Mouse (Mus musculus) left cerebral cortex, adult 2 months (tissue): ENCODE data around the gene Ccdc50. TPM values are rescaled to one million over a fixed set of nuclear protein-coding genes. Genes with fewer than 3 reads are reported as not detected.

Experiments
- DNase-seq, 2 experiments: peaks; one replicate each; pipeline ENCODE4 v3.0.0; 2021 to 2022; ENCODE audit warnings: low spot score in 2 of 2, mixed read lengths in 1 of 2; ENCODE audit errors: extremely low spot score in 1 of 2
- H3K27ac ChIP-seq: fragments of 200-600 bp; 2 replicates; pipeline ENCODE4 v1.8.1; 2022
- H3K4me3 ChIP-seq: fragments of 200-600 bp; 2 replicates; pipeline ENCODE4 v1.8.1; 2022
- CTCF ChIP-seq: fragments of 200-600 bp; IDR thresholded peaks from 2 replicates; pipeline ENCODE4 v1.8.1; 2022; ENCODE audit warnings: antibody characterized with exemption, mild to moderate bottlenecking, moderate library complexity
- intact Hi-C: fragments of 180-260 bp; cut with DNase I; formaldehyde crosslinking; loops from one replicate; pipeline ENCODE4 v1.15.1; 2025
- long read RNA-seq, 2 experiments: library from polyadenylated mRNA; stranded (forward); transcript quantifications; one replicate each; pipeline ENCODE4 v2.0.0; 2021; ENCODE audit warnings: borderline mapping rate in 2 of 2
- total RNA-seq, 2 experiments: library from RNA; stranded (reverse); gene quantifications; 2 replicates each; pipeline ENCODE4 v1.2.3; 2021

The Ccdc50 gene
- total RNA-seq: 10 to 100 TPM; 56.5 to 57.4 TPM
- long read RNA-seq, experiment 1, full-length matches to known transcripts: 28 of 38 reads
- long read RNA-seq, experiment 1, partial matches to known transcripts: 2 of 38 reads
- long read RNA-seq, experiment 1, other reads (novel, unspliced or antisense): 8 of 38 reads
- long read RNA-seq, experiment 2, full-length matches to known transcripts: 18 of 29 reads
- long read RNA-seq, experiment 2, partial matches to known transcripts: 2 of 29 reads
- long read RNA-seq, experiment 2, other reads (novel, unspliced or antisense): 9 of 29 reads

- peak within 1 kb of the TSS; percentile 97 for H3K27ac ChIP-seq
- H3K4me3 ChIP-seq: peak within 1 kb of the TSS; percentile 71
- peak; percentile 77 to 82 for DNase-seq
- no peak for TF ChIP-seq CTCF
- intact Hi-C loops: no loop called here
These were observed at the start of gene Ccdc50 for GRCm38 (mm10) chr16:27388761-27389451. Ccdc50 (plus strand) TSS chr16:27388869.

DNA sequence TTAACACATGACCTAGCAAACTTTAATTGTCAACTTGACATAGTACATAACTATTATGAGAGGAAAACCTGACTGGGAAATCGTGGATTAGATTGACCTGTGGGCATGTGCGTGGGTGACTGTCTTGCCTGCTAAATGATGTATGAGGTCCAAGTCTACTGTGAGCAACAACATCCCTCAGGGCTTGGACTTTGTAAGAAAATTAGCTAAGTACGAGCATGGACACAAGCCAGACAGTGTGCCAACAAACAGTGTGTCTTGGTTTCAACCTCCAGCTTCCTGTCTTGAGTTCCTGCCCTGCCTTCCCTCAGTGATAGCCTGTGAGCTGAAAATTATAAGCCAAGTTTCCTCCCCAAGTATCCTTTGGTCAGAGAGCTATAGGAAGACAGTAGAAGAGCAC, 41.1 kb upstream of the Ccdc50 start:
- Histone ChIP-seq H3K27ac (no peak overlapping the region), H3K4me3 (no peak overlapping the region)
- DNase-seq: no peak
- intact Hi-C loops: no loop called here
- TF ChIP-seq CTCF: no peak

DNA sequence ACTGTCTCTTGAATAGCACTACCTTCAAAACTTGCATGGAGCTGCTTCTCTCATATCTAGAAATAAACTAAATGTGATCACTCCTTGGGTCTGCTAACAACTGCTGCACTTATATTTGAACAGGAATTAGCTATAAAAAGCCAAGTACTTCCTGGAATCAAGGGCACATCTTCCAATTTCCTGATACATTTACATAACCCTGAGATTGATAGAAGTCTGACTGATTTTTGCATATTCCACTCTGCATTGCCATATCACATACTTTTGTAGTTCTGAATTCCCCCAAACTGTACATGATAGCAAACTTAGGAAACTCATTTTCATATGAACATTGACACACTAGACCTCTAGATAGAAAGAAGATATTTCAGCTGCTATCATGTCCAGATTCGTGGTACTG, 40.3 kb upstream of the Ccdc50 start:
- DNase-seq: no peak
- H3K4me3 ChIP-seq: no peak overlapping the region
- no peak overlapping the region for H3K27ac ChIP-seq
- intact Hi-C loops: no loop called here
- no peak for TF ChIP-seq CTCF

DNA sequence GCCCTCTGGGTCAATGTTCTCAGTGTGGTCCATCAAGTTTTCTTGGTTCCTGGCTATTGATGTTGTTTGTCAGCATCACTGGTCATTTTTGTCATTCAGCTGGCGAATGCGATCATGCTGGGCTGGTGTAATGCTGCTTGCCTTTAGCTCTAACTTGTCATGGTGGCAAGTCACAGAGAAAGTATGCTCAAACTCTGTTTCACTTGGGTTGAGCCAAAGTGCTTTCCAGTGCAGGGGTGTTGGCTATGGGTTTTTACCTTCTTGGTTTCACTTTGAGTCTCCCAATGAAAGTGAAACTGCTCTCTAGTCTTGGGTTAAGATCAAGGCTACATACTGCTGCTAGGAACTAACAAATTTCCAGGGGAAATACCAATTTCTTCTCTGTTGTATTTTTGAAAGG, 39.4 kb upstream of the Ccdc50 start:
- Histone ChIP-seq H3K4me3 (no peak overlapping the region), H3K27ac (no peak overlapping the region)
- intact Hi-C loops: no loop called here
- DNase-seq: no peak
- no peak for TF ChIP-seq CTCF

DNA sequence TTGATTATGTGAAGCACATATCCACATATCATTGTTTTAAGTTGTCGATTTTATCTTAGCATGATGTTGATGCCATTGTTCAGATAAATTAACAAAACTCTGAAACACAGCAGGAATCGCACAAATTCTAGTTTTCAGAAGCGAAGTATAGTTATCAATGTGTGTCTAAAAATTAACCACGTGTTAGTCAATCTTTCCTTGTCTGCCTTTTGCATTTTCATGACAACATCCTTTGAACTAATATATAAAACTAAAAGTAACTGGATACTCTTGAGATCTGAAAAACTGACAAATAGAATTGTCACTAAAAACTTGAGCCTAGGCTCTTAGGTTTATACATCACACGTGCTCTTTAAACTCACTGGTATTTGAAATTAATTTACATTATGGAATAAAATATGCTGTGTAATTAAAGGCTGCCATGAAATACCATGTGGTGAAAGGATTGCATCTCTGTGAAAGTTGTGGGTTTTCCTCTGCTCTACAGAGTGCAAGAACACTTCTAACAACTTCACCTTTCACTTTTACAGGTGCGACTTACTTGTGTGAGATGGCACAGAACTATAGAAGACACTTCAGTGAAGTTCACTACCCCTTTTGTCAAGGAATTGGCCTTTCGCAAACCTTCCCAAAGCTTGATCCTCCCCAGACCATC, 38.7 kb upstream of the Ccdc50 start:
- H3K27ac ChIP-seq: no peak overlapping the region
- H3K4me3 ChIP-seq: no peak overlapping the region
- intact Hi-C loops: no loop called here
- DNase-seq: no peak
- no peak for TF ChIP-seq CTCF

DNA sequence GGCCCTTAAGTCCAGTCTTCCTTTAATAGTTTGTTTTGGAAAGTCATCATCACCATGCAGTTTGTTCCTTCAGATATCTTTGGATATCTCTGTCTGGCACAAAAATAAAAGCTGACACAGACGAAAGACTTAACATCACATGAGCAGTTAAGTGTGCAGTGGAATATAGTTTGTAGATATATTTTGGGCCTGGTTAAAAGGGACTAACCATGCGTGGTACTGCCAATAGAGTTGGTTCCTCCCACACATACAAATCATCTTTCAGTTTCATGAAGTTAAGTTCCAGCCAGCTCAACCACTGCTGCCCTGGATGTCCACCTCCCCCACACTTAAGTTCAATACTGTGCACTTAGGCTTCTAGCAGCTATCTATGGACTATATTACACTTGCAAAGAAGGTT, 34.2 kb upstream of the Ccdc50 start:
- intact Hi-C loops: no loop called here
- no peak overlapping the region for H3K27ac ChIP-seq
- no peak for DNase-seq

DNA sequence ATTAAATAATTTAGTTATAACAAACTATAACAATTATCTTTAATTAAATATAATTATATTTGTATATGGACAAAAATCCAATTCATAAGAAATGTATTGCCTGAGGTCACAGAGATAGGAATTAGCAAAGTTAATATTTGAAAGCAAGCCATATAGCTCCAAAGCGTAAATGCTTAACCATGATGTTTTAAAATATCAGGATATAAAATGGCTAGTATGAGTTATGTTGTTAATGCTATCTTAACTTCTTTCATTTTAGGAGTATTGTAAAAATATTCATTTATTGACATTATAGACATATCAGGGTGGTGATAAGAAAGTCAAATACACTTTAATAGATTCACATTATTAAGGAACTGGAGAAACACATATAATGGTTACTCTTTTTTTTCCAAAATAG, 28.6 kb upstream of the Ccdc50 start:
- TF ChIP-seq CTCF: no peak
- intact Hi-C loops: no loop called here
- H3K27ac ChIP-seq: no peak overlapping the region

More for the DNA sequence above, 34.2 kb upstream of the Ccdc50 start:
- TF ChIP-seq CTCF: no peak
- no peak overlapping the region for H3K4me3 ChIP-seq

DNA sequence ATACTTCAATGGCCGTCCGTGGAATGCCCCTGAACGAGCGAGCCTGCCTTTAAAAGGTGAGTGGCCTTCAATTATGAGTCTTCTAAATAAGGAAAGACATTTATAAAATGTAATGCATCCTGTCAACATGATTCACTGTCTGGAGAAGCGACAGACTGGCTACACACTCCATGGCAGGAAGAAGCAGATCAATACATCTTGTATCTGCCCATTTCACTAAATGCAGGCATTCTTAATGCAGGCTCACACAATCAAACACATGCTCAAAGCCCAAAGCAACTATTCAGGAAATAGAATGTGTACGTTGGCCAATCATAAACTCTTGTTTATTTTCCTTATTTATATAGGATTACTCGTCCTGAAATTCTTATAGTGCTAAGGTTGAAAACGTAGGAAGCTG, 18.5 kb upstream of the Ccdc50 start, which contains the start of gene Uts2b:
Gene Uts2b (minus strand): TSS at position 49 of the 400 bp plus-strand sequence.
- Histone ChIP-seq H3K27ac (no peak within 1 kb of the TSS), H3K4me3 (no peak within 1 kb of the TSS)
- intact Hi-C loops: no loop called here
- no peak for DNase-seq
- TF ChIP-seq CTCF: no peak

More for the DNA sequence above, 28.6 kb upstream of the Ccdc50 start:
- H3K4me3 ChIP-seq: no peak overlapping the region
- no peak for DNase-seq

DNA sequence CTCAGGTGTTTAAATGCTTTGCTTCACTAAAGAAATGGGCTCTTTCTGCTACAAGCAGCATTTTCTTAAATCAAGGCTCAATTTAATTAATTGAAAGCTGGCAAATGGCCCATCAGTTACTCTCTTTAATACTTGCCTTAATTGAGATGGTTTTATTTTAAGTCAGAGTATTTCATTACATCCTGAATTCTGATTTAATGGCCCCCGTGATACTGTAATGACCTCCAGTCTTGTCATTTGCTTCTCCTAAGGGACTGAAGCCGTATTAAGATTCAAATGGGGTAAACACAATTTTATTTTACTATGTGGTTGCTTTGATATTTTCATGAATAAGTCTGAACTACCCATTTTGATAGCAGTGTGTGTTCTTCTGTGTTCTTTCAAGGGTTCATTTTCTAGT, 18.0 kb upstream of the Ccdc50 start:
- DNase-seq: no peak
- TF ChIP-seq CTCF: no peak
- Histone ChIP-seq H3K4me3 (no peak overlapping the region), H3K27ac (no peak overlapping the region)
- intact Hi-C loops: no loop called here

GRCm38 (mm10) chr16:27374139-27374538, 14.5 kb upstream of the Ccdc50 start:
- intact Hi-C loops: no loop called here
- Histone ChIP-seq H3K27ac (no peak overlapping the region), H3K4me3 (no peak overlapping the region)
- no peak for DNase-seq
- TF ChIP-seq CTCF: no peak

GRCm38 (mm10) chr16:27375318-27375717, 13.4 kb upstream of the Ccdc50 start:
- intact Hi-C loops: no loop called here
- Histone ChIP-seq H3K4me3 (no peak overlapping the region), H3K27ac (no peak overlapping the region)
- TF ChIP-seq CTCF: no peak
- DNase-seq: no peak

DNA sequence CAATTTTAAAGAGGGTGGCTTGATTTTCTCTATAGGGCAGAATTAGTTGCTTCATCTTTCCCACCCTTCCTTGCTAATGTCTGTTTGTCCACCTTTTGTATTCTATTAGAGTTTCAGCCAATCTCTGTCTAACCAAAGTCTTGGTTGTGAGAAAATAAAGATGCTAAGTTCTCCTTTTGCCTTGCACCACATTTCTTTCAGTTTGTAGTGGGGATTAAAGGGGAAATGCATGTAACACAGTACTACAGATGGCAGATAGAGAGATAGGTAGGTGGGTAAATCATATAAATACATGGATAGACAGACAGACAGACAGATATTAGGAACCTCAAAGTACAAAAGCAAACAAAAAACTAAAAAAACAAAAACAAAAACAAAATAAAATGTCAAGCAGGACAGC, 12.1 kb upstream of the Ccdc50 start:
- intact Hi-C loops: no loop called here
- no peak overlapping the region for H3K27ac ChIP-seq
- TF ChIP-seq CTCF: no peak
- no peak for DNase-seq
- no peak overlapping the region for H3K4me3 ChIP-seq
